31 mouse cellular contexts compared by ENCODE assay signal in genomic region chr5:38902889-38903288, GRCm38 (mm10). TPM values are rescaled to one million over a fixed set of nuclear protein-coding genes. Genes with fewer than 3 reads are reported as not detected.
DNase-seq lines count a peak whose midpoint lies in the region; ATAC-seq lines count a peak whose summit lies in the region.
"Had no signal": no experiment of that assay in that cellular context is flagged by ENCODE, and none has a peak within 500 bp of the region (broad histone marks: within the 10 kb centered on the region; RNA-seq: fewer than 3 reads in every experiment).

No protein-coding gene starts in this region.

- no peaks in the 10 kb centered on the region for H3K9me3 ChIP-seq in heart, embryonic 12.5 days (replicated peaks)
- H3K9me3 ChIP-seq in hindbrain, embryonic 14.5 days (ENCODE audit: control insufficient read depth, low read length), result no peaks in the 10 kb centered on the region
- H3K9me3 ChIP-seq: embryonic facial prominence, embryonic 13.5 days; hindbrain, embryonic 10.5 days; kidney, embryonic 15.5 days; limb, embryonic 13.5 days; lung, embryonic 15.5 days; midbrain, embryonic 10.5 days; midbrain, embryonic 15.5 days had no signal

- 60% methylated on average over 3 of the region's 3 CpGs for WGBS in heart, embryonic 12.5 days
- WGBS in hindbrain, embryonic 14.5 days, result 89% methylated on average over 3 of the region's 3 CpGs

- no peak overlapping the region for H3K27ac ChIP-seq in heart, embryonic 12.5 days (ENCODE audit: poor library complexity, severe bottlenecking)
- no peak overlapping the region for H3K27ac ChIP-seq in hindbrain, embryonic 14.5 days
- H3K27ac ChIP-seq: embryonic facial prominence, embryonic 13.5 days; hindbrain, embryonic 10.5 days; kidney, embryonic 15.5 days; layer of hippocampus, adult 2 months; limb, embryonic 13.5 days; lung, embryonic 15.5 days; midbrain, embryonic 10.5 days; midbrain, embryonic 15.5 days had no signal

- peak; percentile 35 for DNase-seq in cerebellum, adult 9-11 months
- DNase-seq in cerebellum, adult 8-10 months, result no peak
- DNase-seq in heart, adult 18-20 months, result peak; percentile 66 to 72
- DNase-seq in gastrocnemius, postnatal 25 days, result peak; percentile 19
- DNase-seq in hindbrain, embryonic 14.5 days (ENCODE audit: low spot score), result no peak
- no peak for DNase-seq in left cerebral cortex, adult 18-20 months (ENCODE audit: low spot score in 2 of 2)
- DNase-seq: adrenal gland, postnatal 14 days; cerebellum, adult 11-12 months; embryo, embryonic 11 days; kidney, adult 18-20 months; kidney, postnatal 25 days; right cerebral cortex, postnatal 25 days; spleen, adult 18-20 months; thymus, postnatal 25 days had no signal

- H3K36me3 ChIP-seq in heart, embryonic 12.5 days, result no peaks in the 10 kb centered on the region
- H3K36me3 ChIP-seq in hindbrain, embryonic 14.5 days (replicated peaks; ENCODE audit: control insufficient read depth, insufficient read depth), result no peaks in the 10 kb centered on the region
- H3K36me3 ChIP-seq: embryonic facial prominence, embryonic 13.5 days; hindbrain, embryonic 10.5 days; kidney, embryonic 15.5 days; limb, embryonic 13.5 days; lung, embryonic 15.5 days; midbrain, embryonic 10.5 days; midbrain, embryonic 15.5 days had no signal

- H3K4me3 ChIP-seq in heart, embryonic 12.5 days, result no peak overlapping the region
- H3K4me3 ChIP-seq in hindbrain, embryonic 14.5 days (replicated peaks; ENCODE audit: low read length), result no peak overlapping the region
- H3K4me3 ChIP-seq: embryonic facial prominence, embryonic 13.5 days; hindbrain, embryonic 10.5 days; kidney, embryonic 15.5 days; layer of hippocampus, adult 2 months; limb, embryonic 13.5 days; lung, embryonic 15.5 days; midbrain, embryonic 10.5 days; midbrain, embryonic 15.5 days had no signal

- no peak overlapping the region for H3K9ac ChIP-seq in heart, embryonic 12.5 days
- no peak overlapping the region for H3K9ac ChIP-seq in hindbrain, embryonic 14.5 days
- H3K9ac ChIP-seq: embryonic facial prominence, embryonic 13.5 days; kidney, embryonic 15.5 days; limb, embryonic 13.5 days; lung, embryonic 15.5 days; midbrain, embryonic 15.5 days had no signal

- no peak for ATAC-seq in heart, embryonic 12.5 days (ENCODE audit: insufficient number of reproducible peaks, low FRiP score)
- ATAC-seq in hindbrain, embryonic 14.5 days (ENCODE audit: low FRiP score), result no peak
- ATAC-seq: forebrain, embryonic 16.5 days; hindbrain, embryonic 16.5 days; midbrain, embryonic 15.5 days had no signal

- no peak overlapping the region for H3K4me2 ChIP-seq in heart, embryonic 12.5 days
- H3K4me2 ChIP-seq in hindbrain, embryonic 14.5 days (replicated peaks), result no peak overlapping the region
- H3K4me2 ChIP-seq: embryonic facial prominence, embryonic 13.5 days; kidney, embryonic 15.5 days; limb, embryonic 13.5 days; liver, embryonic 11.5 days; lung, embryonic 15.5 days; midbrain, embryonic 15.5 days had no signal

- no peaks in the 10 kb centered on the region for H3K4me1 ChIP-seq in heart, embryonic 12.5 days (replicated peaks)
- H3K4me1 ChIP-seq in hindbrain, embryonic 14.5 days (replicated peaks; ENCODE audit: control insufficient read depth, insufficient read depth, low read length), result no peaks in the 10 kb centered on the region
- H3K4me1 ChIP-seq: embryonic facial prominence, embryonic 13.5 days; hindbrain, embryonic 10.5 days; kidney, embryonic 15.5 days; limb, embryonic 13.5 days; midbrain, embryonic 10.5 days; midbrain, embryonic 15.5 days had no signal

- H3K27me3 ChIP-seq in heart, embryonic 12.5 days (replicated peaks), result no peaks in the 10 kb centered on the region
- H3K27me3 ChIP-seq in hindbrain, embryonic 14.5 days (ENCODE audit: control insufficient read depth, insufficient read depth, low read length), result no peaks in the 10 kb centered on the region
- H3K27me3 ChIP-seq: embryonic facial prominence, embryonic 13.5 days; kidney, embryonic 15.5 days; limb, embryonic 13.5 days; lung, embryonic 15.5 days; midbrain, embryonic 15.5 days had no signal

RNA-seq across cellular contexts. Expression of gene Clnk, which starts 26.3 kb away (rescaled TPM):
- not detected for total RNA-seq in heart, adult 18-20 months (2021)
- polyA plus RNA-seq in heart, embryonic 12.5 days (2016; fragmentation: Nextera tagmentation; extraction: Ambion mirVana), result not detected in 2 replicates
- not detected for total RNA-seq in gastrocnemius, postnatal 25 days (2021)
- polyA plus RNA-seq in hindbrain, embryonic 14.5 days (2014; fragmentation: Nextera tagmentation; extraction: Ambion mirVana), result 0.19 TPM in 1 of 2 replicates, not detected in the other
- total RNA-seq in left cerebral cortex, adult 18-20 months (2021), result not detected
- total RNA-seq: adrenal gland, postnatal 14 days; layer of hippocampus, adult 2 months; left cerebral cortex, postnatal 36 days; MEL; neutrophil, adult 5-6 weeks had no signal
- polyA plus RNA-seq: embryonic facial prominence, embryonic 13.5 days; gonadal fat pad, adult 2 months; kidney, embryonic 15.5 days; limb, embryonic 13.5 days; neural tube, embryonic 11.5 days had no signal

Comparison
In these comparisons a context has a peak if more than half of its experiments do, and no peak if none do; other contexts are left out.
1. DNase-seq: peak in cerebellum, adult 9-11 months (single experiment), heart, adult 18-20 months (2 of 2) and gastrocnemius, postnatal 25 days (single experiment); none in cerebellum, adult 8-10 months (single experiment), hindbrain, embryonic 14.5 days (single experiment) and left cerebral cortex, adult 18-20 months (0 of 2).